Mouse (Mus musculus): ENCODE measurements around the gene 2210010C04Rik. TPM values are rescaled to one million over a fixed set of nuclear protein-coding genes. Genes with fewer than 3 reads are reported as not detected.
"Not testable (repeated sequence)": the region's sequence is repeated elsewhere in the genome, so short reads cannot be mapped to it uniquely, and the experiment has no call there.

Gene 2210010C04Rik
- polyA plus RNA-seq, 1 experiment from 2014 or later = not detected

GRCm38 (mm10) chr6:41025873-41026650, 9.2 kb downstream of the 2210010C04Rik start:
- Histone ChIP-seq H3K27me3 (ENCODE audit: insufficient read depth, low read length) (no peaks in the 10 kb centered on the region), H3K9me3 (ENCODE audit: low read depth, low read length) (no peaks in the 10 kb centered on the region), H3K36me3 (ENCODE audit: insufficient read depth) (no peaks in the 10 kb centered on the region), H3K4me2 (no peak overlapping the region), H3K27ac (ENCODE audit: low read depth) (no peak overlapping the region), H3K4me3 (ENCODE audit: low read depth, low read length) (no peak overlapping the region), H3K9ac (no peak overlapping the region), H3K4me1 (ENCODE audit: insufficient read depth) (no peaks in the 10 kb centered on the region)
- DNase-seq (no peak), ATAC-seq (ENCODE audit: insufficient read depth) (no peak)
- TF ChIP-seq CTCF (IDR thresholded peaks at IDR 0.05; ENCODE audit: low read depth) = no peak
- WGBS = 56% methylated on average over 2 of the region's 2 CpGs

GRCm38 (mm10) chr6:41019140-41019539, 16.2 kb downstream of the 2210010C04Rik start:
- Histone ChIP-seq H3K9ac (no peak overlapping the region), H3K36me3 (ENCODE audit: insufficient read depth) (no peaks in the 10 kb centered on the region), H3K27me3 (ENCODE audit: insufficient read depth, low read length) (no peaks in the 10 kb centered on the region), H3K4me1 (ENCODE audit: insufficient read depth) (no peaks in the 10 kb centered on the region), H3K9me3 (ENCODE audit: low read depth, low read length) (no peaks in the 10 kb centered on the region), H3K4me3 (ENCODE audit: low read depth, low read length) (no peak overlapping the region), H3K27ac (ENCODE audit: low read depth) (no peak overlapping the region), H3K4me2 (no peak overlapping the region)
- no peak for DNase-seq
- TF ChIP-seq CTCF (IDR thresholded peaks at IDR 0.05; ENCODE audit: low read depth) = no peak
- no peak for ATAC-seq (ENCODE audit: insufficient read depth)
- 76% methylated on average over 2 of the region's 2 CpGs for WGBS

GRCm38 (mm10) chr6:41018629-41019028, 16.7 kb downstream of the 2210010C04Rik start:
- TF ChIP-seq CTCF (IDR thresholded peaks at IDR 0.05; ENCODE audit: low read depth) = no peak
- H3K9me3 ChIP-seq (ENCODE audit: low read depth, low read length) = no peaks in the 10 kb centered on the region
- H3K9ac ChIP-seq = no peak overlapping the region
- no peaks in the 10 kb centered on the region for H3K36me3 ChIP-seq (ENCODE audit: insufficient read depth)
- no peak overlapping the region for H3K4me2 ChIP-seq
- no peak overlapping the region for H3K4me3 ChIP-seq (ENCODE audit: low read depth, low read length)
- ATAC-seq (ENCODE audit: insufficient read depth) = no peak
- no peak overlapping the region for H3K27ac ChIP-seq (ENCODE audit: low read depth)
- H3K4me1 ChIP-seq (ENCODE audit: insufficient read depth) = no peaks in the 10 kb centered on the region
- 59% methylated on average over 2 of the region's 2 CpGs for WGBS
- no peak for DNase-seq
- no peaks in the 10 kb centered on the region for H3K27me3 ChIP-seq (ENCODE audit: insufficient read depth, low read length)

DNA sequence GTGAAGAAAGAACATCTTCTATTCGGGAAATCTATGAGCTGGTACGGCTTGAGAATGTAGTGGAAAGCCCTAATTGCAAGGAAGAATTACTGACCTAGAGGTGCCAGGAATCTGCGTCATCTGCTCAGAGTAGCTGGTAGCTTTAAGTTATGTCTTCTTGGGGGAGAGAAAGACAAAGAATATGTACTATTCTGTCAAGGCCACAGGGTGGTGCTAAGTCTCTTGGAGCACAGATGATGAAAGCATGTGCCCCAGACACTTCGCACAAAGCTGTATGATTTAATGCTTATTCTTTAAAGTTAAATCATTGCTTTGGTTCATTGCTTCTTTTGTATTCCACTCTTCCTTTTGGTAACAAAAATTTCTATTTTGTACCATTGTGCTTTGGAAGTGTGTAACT, 20.2 kb downstream of the 2210010C04Rik start:
- H3K4me1 ChIP-seq (ENCODE audit: insufficient read depth) = no peaks in the 10 kb centered on the region
- 69% methylated on average over 4 of the region's 4 CpGs for WGBS
- no peak overlapping the region for H3K27ac ChIP-seq (ENCODE audit: low read depth)
- no peak overlapping the region for H3K4me2 ChIP-seq
- no peaks in the 10 kb centered on the region for H3K36me3 ChIP-seq (ENCODE audit: insufficient read depth)
- H3K9ac ChIP-seq = no peak overlapping the region
- no peaks in the 10 kb centered on the region for H3K9me3 ChIP-seq (ENCODE audit: low read depth, low read length)
- H3K27me3 ChIP-seq (ENCODE audit: insufficient read depth, low read length) = no peaks in the 10 kb centered on the region
- TF ChIP-seq CTCF (IDR thresholded peaks at IDR 0.05; ENCODE audit: low read depth) = no peak
- H3K4me3 ChIP-seq (ENCODE audit: low read depth, low read length) = no peak overlapping the region
- DNase-seq = no peak
- no peak for ATAC-seq (ENCODE audit: insufficient read depth)

- ATAC-seq (ENCODE audit: insufficient read depth); H3K4me3 ChIP-seq (ENCODE audit: low read depth, low read length); H3K9me3 ChIP-seq (ENCODE audit: low read depth, low read length); H3K4me2 ChIP-seq; H3K4me1 ChIP-seq (ENCODE audit: insufficient read depth); H3K27me3 ChIP-seq (ENCODE audit: insufficient read depth, low read length); H3K27ac ChIP-seq (ENCODE audit: low read depth); H3K36me3 ChIP-seq (ENCODE audit: insufficient read depth); DNase-seq; H3K9ac ChIP-seq: not testable (repeated sequence)
These were observed 35.9 kb downstream of the 2210010C04Rik start, which contains the start of gene Gm2663 for GRCm38 (mm10) chr6:40999379-40999778. Gm2663 (minus strand) TSS chr6:40999479.

Other genes with a start within 250 kb of the 2210010C04Rik start
- not detected in 2 replicates for gene Moxd2, start 148.0 kb downstream of the 2210010C04Rik start, polyA plus RNA-seq (2014; fragmentation: Nextera tagmentation; extraction: Ambion mirVana)
- gene Prss58, start 135.1 kb downstream of the 2210010C04Rik start, polyA plus RNA-seq (2014; fragmentation: Nextera tagmentation; extraction: Ambion mirVana) = not detected in 2 replicates
- not detected in 2 replicates for gene 1700074P13Rik, start 95.0 kb downstream of the 2210010C04Rik start, polyA plus RNA-seq (2014; fragmentation: Nextera tagmentation; extraction: Ambion mirVana)
- gene Gm4744, start 83.6 kb downstream of the 2210010C04Rik start, polyA plus RNA-seq (2014; fragmentation: Nextera tagmentation; extraction: Ambion mirVana) = not detected in 2 replicates
- gene 1810009J06Rik, start 70.8 kb downstream of the 2210010C04Rik start, polyA plus RNA-seq (2014; fragmentation: Nextera tagmentation; extraction: Ambion mirVana) = not detected in 2 replicates
- gene Gm2663, start 36.0 kb downstream of the 2210010C04Rik start, polyA plus RNA-seq (2014; fragmentation: Nextera tagmentation; extraction: Ambion mirVana) = not detected in 2 replicates

Data from lung, embryonic 14.5 days (tissue).